Mouse (Mus musculus) neural tube, embryonic 13.5 days (tissue): ENCODE results near the gene Tex52. TPM values are rescaled to one million over a fixed set of nuclear protein-coding genes. Genes with fewer than 3 reads are reported as not detected.
A peak's percentile ranks its signal among the peaks of the same experiment; 100 is the strongest.

Experiments
- ATAC-seq: fragments of 200-750 bp; cut with Nextera tagmentation; 2 replicates; pipeline ENCODE4 v1.8.0; 2017; ENCODE audit warnings: low read depth, mild to moderate bottlenecking, moderate TSS enrichment, moderate library complexity
- H3K27ac ChIP-seq: fragments of 300-500 bp; sonication (generic); replicated peaks from 2 replicates; pipeline ENCODE4 v1.5.1; 2015; ENCODE audit warnings: moderate library complexity, mild to moderate bottlenecking, inconsistent platforms
- H3K27me3 ChIP-seq: fragments of 300-500 bp; sonication (generic); 2 replicates; pipeline ENCODE4 v1.6.1; 2015; ENCODE audit warnings: mild to moderate bottlenecking, inconsistent platforms
- H3K36me3 ChIP-seq: fragments of 300-500 bp; sonication (generic); 2 replicates; pipeline ENCODE4 v1.6.1; 2015; ENCODE audit warnings: mild to moderate bottlenecking, inconsistent platforms
- H3K4me1 ChIP-seq: fragments of 300-500 bp; sonication (generic); replicated peaks from 2 replicates; pipeline ENCODE4 v1.6.1; 2015; ENCODE audit warnings: inconsistent platforms
- H3K4me2 ChIP-seq: fragments of 300-500 bp; sonication (generic); 2 replicates; pipeline ENCODE4 v1.6.1; 2015; ENCODE audit warnings: inconsistent platforms, mild to moderate bottlenecking, moderate library complexity
- H3K4me3 ChIP-seq: fragments of 300-500 bp; sonication (generic); 2 replicates; pipeline ENCODE4 v1.5.1; 2015; ENCODE audit warnings: mild to moderate bottlenecking, inconsistent platforms
- H3K9ac ChIP-seq: fragments of 300-500 bp; sonication (generic); 2 replicates; pipeline ENCODE4 v1.6.1; 2015; ENCODE audit warnings: moderate library complexity, mild to moderate bottlenecking, inconsistent platforms
- H3K9me3 ChIP-seq: fragments of 300-500 bp; sonication (generic); 2 replicates; pipeline ENCODE4 v1.6.1; 2016; ENCODE audit warnings: inconsistent platforms
- WGBS: fragments of 180-500 bp; shearing (Covaris S2); methylation state at CpG from one replicate; pipeline ENCODE4 v1.1.7; 2015; 5-methylcytosine and 5-hydroxymethylcytosine counted together
- polyA plus RNA-seq: library from polyadenylated mRNA; unstranded; fragments of >200 nt; fragmentation: Nextera tagmentation; extraction: Ambion mirVana; gene quantifications from 2 replicates; pipeline ENCODE4 v1.2.1, GENCODE M21; 2015

Gene Tex52
- polyA plus RNA-seq, 1 experiment from 2014 or later, result 0.53 TPM

- WGBS, result 79% methylated on average over 1 of the region's 1 CpGs
- Histone ChIP-seq H3K4me2 (no peak overlapping the region), H3K9me3 (no peaks in the 10 kb centered on the region), H3K9ac (no peak overlapping the region), H3K4me1 (no peaks in the 10 kb centered on the region), H3K27ac (no peak overlapping the region), H3K4me3 (no peak overlapping the region), H3K27me3 (no peaks in the 10 kb centered on the region), H3K36me3 (no peaks in the 10 kb centered on the region)
- no peak for ATAC-seq
These were observed 9.8 kb downstream of the Tex52 start for GRCm38 (mm10) chr6:128385026-128385425.

GRCm38 (mm10) chr6:128389185-128389584, 13.9 kb downstream of the Tex52 start:
- WGBS, result 91% methylated on average over 1 of the region's 1 CpGs
- ATAC-seq, result no peak
- H3K9ac ChIP-seq, result no peak overlapping the region

GRCm38 (mm10) chr6:128390683-128391082, 15.4 kb downstream of the Tex52 start:
- Histone ChIP-seq H3K9me3 (no peaks in the 10 kb centered on the region), H3K27ac (no peak overlapping the region), H3K36me3 (no peaks in the 10 kb centered on the region), H3K4me2 (no peak overlapping the region), H3K9ac (no peak overlapping the region), H3K4me1 (no peaks in the 10 kb centered on the region), H3K27me3 (no peaks in the 10 kb centered on the region), H3K4me3 (no peak overlapping the region)
- no peak for ATAC-seq
- WGBS, result 56% methylated on average over 1 of the region's 1 CpGs

More at GRCm38 (mm10) chr6:128389185-128389584, 13.9 kb downstream of the Tex52 start:
- Histone ChIP-seq H3K9me3 (no peaks in the 10 kb centered on the region), H3K4me1 (no peaks in the 10 kb centered on the region), H3K36me3 (no peaks in the 10 kb centered on the region), H3K27me3 (no peaks in the 10 kb centered on the region), H3K4me2 (no peak overlapping the region), H3K4me3 (no peak overlapping the region), H3K27ac (no peak overlapping the region)

GRCm38 (mm10) chr6:128397574-128398261, 22.5 kb downstream of the Tex52 start:
- H3K4me1 ChIP-seq, result peaks cover 25% of the 10 kb centered on the region
- H3K4me3 ChIP-seq, result no peak overlapping the region
- H3K4me2 ChIP-seq, result no peak overlapping the region
- no peaks in the 10 kb centered on the region for H3K9me3 ChIP-seq
- H3K36me3 ChIP-seq, result no peaks in the 10 kb centered on the region
- H3K9ac ChIP-seq, result no peak overlapping the region
- ATAC-seq, result no peak
- H3K27me3 ChIP-seq, result no peaks in the 10 kb centered on the region
- 80% methylated on average over 7 of the region's 7 CpGs for WGBS
- H3K27ac ChIP-seq, result no peak overlapping the region

- H3K9ac ChIP-seq, result peak within 1 kb of the TSS; percentile 41
- 75% methylated on average over 3 of the region's 3 CpGs for WGBS
- peak within 1 kb of the TSS; percentile 77 for H3K27ac ChIP-seq
- peaks cover 25% of the 10 kb centered on the region for H3K4me1 ChIP-seq
- peak within 1 kb of the TSS; percentile 49 for H3K4me2 ChIP-seq
- no peaks in the 10 kb centered on the region for H3K9me3 ChIP-seq
- no peak; the same call in 1 of the 2 replicates for ATAC-seq
- no peaks in the 10 kb centered on the region for H3K27me3 ChIP-seq
- H3K36me3 ChIP-seq, result no peaks in the 10 kb centered on the region
- H3K4me3 ChIP-seq, result peak within 1 kb of the TSS; percentile 26
These were observed 23.7 kb downstream of the Tex52 start, which contains the start of gene Nrip2 for GRCm38 (mm10) chr6:128398996-128399395. Gene Nrip2, plus strand, starts transcription at chr6:128399296.

GRCm38 (mm10) chr6:128399421-128400185, 24.3 kb downstream of the Tex52 start:
- Histone ChIP-seq H3K4me2 (peak overlapping the region; percentile 49), H3K36me3 (0 out of 2 replicates have a peak, but pooled peaks cover 2% of the 10 kb centered on the region), H3K27me3 (no peaks in the 10 kb centered on the region), H3K4me3 (peak overlapping the region; percentile 26), H3K4me1 (peaks cover 25% of the 10 kb centered on the region), H3K27ac (peak overlapping the region; percentile 77), H3K9ac (peak overlapping the region; percentile 41), H3K9me3 (no peaks in the 10 kb centered on the region)
- 25% methylated on average over 14 of the region's 21 CpGs for WGBS
- ATAC-seq, result peak; percentile 86

- Histone ChIP-seq H3K27me3 (no peaks in the 10 kb centered on the region), H3K9ac (no peak overlapping the region), H3K4me1 (peaks cover 18% of the 10 kb centered on the region), H3K4me2 (no peak overlapping the region), H3K27ac (no peak overlapping the region), H3K36me3 (peaks cover 49% of the 10 kb centered on the region), H3K9me3 (no peaks in the 10 kb centered on the region), H3K4me3 (no peak overlapping the region)
- 69% methylated on average over 5 of the region's 5 CpGs for WGBS
- no peak for ATAC-seq
These were observed 29.5 kb downstream of the Tex52 start for GRCm38 (mm10) chr6:128404708-128405107.

- peaks cover 85% of the 10 kb centered on the region for H3K36me3 ChIP-seq
- no peaks in the 10 kb centered on the region for H3K27me3 ChIP-seq
- H3K27ac ChIP-seq, result no peak overlapping the region
- H3K4me1 ChIP-seq, result no peaks in the 10 kb centered on the region
- no peaks in the 10 kb centered on the region for H3K9me3 ChIP-seq
- ATAC-seq, result no peak
- no peak overlapping the region for H3K4me3 ChIP-seq
- no peak overlapping the region for H3K9ac ChIP-seq
- 88% methylated on average over 7 of the region's 7 CpGs for WGBS
- no peak overlapping the region for H3K4me2 ChIP-seq
These were observed 33.4 kb downstream of the Tex52 start for GRCm38 (mm10) chr6:128408544-128409125.

- Histone ChIP-seq H3K27me3 (no peaks in the 10 kb centered on the region), H3K36me3 (peaks cover 84% of the 10 kb centered on the region), H3K4me2 (no peak overlapping the region), H3K9ac (no peak overlapping the region), H3K4me3 (no peak overlapping the region), H3K4me1 (no peaks in the 10 kb centered on the region), H3K27ac (no peak overlapping the region), H3K9me3 (no peaks in the 10 kb centered on the region)
- 96% methylated on average over 13 of the region's 13 CpGs for WGBS
- no peak for ATAC-seq
These were observed 35.0 kb downstream of the Tex52 start for GRCm38 (mm10) chr6:128410305-128410704.

GRCm38 (mm10) chr6:128411115-128411514, 35.9 kb downstream of the Tex52 start:
- Histone ChIP-seq H3K36me3 (peaks cover 84% of the 10 kb centered on the region), H3K4me3 (no peak overlapping the region), H3K27ac (no peak overlapping the region), H3K9me3 (no peaks in the 10 kb centered on the region), H3K4me2 (no peak overlapping the region), H3K27me3 (no peaks in the 10 kb centered on the region), H3K9ac (no peak overlapping the region), H3K4me1 (no peaks in the 10 kb centered on the region)
- ATAC-seq, result peak; percentile 29; the same call in 1 of the 2 replicates
- WGBS, result 21% methylated on average over 3 of the region's 3 CpGs

- no peaks in the 10 kb centered on the region; the same call in 1 of the 2 replicates for H3K4me1 ChIP-seq
- H3K27ac ChIP-seq, result no peak overlapping the region
- no peaks in the 10 kb centered on the region for H3K27me3 ChIP-seq
- 90% methylated on average over 5 of the region's 5 CpGs for WGBS
- no peaks in the 10 kb centered on the region for H3K9me3 ChIP-seq
- H3K36me3 ChIP-seq, result peaks cover 36% of the 10 kb centered on the region
- no peak overlapping the region for H3K4me3 ChIP-seq
- ATAC-seq, result no peak
- H3K4me2 ChIP-seq, result no peak overlapping the region
- H3K9ac ChIP-seq, result no peak overlapping the region
These were observed 40.9 kb downstream of the Tex52 start for GRCm38 (mm10) chr6:128416169-128416568.

GRCm38 (mm10) chr6:128418076-128418475, 42.8 kb downstream of the Tex52 start:
- Histone ChIP-seq H3K9me3 (no peaks in the 10 kb centered on the region), H3K36me3 (peaks cover 17% of the 10 kb centered on the region), H3K4me1 (peaks cover 10% of the 10 kb centered on the region), H3K4me2 (no peak overlapping the region), H3K27me3 (no peaks in the 10 kb centered on the region), H3K9ac (no peak overlapping the region), H3K4me3 (no peak overlapping the region), H3K27ac (no peak overlapping the region)
- ATAC-seq, result no peak
- WGBS, result 95% methylated on average over 1 of the region's 1 CpGs
